Mouse (Mus musculus): ENCODE results near the gene Kiss1r. TPM values are rescaled to one million over a fixed set of nuclear protein-coding genes. Genes with fewer than 3 reads are reported as not detected.

The Kiss1r gene
- polyA plus RNA-seq, 1 experiment from 2014 or later, result 1.6 TPM

DNA sequence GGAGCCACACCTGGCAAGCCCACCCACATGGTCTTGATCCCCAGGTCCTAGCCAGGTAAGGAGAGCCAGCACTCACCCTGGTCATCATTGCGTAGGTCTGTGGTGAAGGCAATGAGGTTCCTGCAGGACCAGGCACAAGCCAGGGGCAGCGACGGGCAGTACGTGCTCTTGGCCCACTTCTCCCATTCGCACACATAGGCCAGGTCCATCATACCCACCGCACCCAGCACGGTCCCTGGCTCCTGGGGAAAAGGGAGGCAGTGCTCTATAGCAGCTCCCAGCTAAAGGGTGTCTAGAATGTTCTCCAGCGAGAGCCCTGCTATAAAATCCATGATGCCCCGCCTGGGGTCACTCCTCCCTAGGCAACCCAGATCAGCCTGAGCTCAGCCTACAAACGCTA, 9.4 kb upstream of the Kiss1r start:
- TF ChIP-seq EP300 (IDR thresholded peaks at IDR 0.05), result no peak
- no peak for DNase-seq (ENCODE audit: low spot score)
- no peak overlapping the region for H3K9ac ChIP-seq (replicated peaks; ENCODE audit: low read depth)
- no peak overlapping the region for H3K27ac ChIP-seq (ENCODE audit: low read length)
- WGBS, result 91% methylated on average over 10 of the region's 10 CpGs
- H3K27me3 ChIP-seq (replicated peaks; ENCODE audit: insufficient read depth, low read length), result no peaks in the 10 kb centered on the region
- H3K36me3 ChIP-seq (ENCODE audit: insufficient read depth, low read length), result peaks cover 22% of the 10 kb centered on the region
- no peak overlapping the region for H3K4me2 ChIP-seq (replicated peaks; ENCODE audit: low read depth, low read length)
- no peak for ATAC-seq
- H3K4me3 ChIP-seq (ENCODE audit: low read depth, low read length), result no peak overlapping the region
- no peaks in the 10 kb centered on the region for H3K9me3 ChIP-seq (ENCODE audit: low read length)
- 0 out of 2 replicates have a peak, but pooled peaks cover 3% of the 10 kb centered on the region for H3K4me1 ChIP-seq (ENCODE audit: insufficient read depth, low read depth, low read length)

DNA sequence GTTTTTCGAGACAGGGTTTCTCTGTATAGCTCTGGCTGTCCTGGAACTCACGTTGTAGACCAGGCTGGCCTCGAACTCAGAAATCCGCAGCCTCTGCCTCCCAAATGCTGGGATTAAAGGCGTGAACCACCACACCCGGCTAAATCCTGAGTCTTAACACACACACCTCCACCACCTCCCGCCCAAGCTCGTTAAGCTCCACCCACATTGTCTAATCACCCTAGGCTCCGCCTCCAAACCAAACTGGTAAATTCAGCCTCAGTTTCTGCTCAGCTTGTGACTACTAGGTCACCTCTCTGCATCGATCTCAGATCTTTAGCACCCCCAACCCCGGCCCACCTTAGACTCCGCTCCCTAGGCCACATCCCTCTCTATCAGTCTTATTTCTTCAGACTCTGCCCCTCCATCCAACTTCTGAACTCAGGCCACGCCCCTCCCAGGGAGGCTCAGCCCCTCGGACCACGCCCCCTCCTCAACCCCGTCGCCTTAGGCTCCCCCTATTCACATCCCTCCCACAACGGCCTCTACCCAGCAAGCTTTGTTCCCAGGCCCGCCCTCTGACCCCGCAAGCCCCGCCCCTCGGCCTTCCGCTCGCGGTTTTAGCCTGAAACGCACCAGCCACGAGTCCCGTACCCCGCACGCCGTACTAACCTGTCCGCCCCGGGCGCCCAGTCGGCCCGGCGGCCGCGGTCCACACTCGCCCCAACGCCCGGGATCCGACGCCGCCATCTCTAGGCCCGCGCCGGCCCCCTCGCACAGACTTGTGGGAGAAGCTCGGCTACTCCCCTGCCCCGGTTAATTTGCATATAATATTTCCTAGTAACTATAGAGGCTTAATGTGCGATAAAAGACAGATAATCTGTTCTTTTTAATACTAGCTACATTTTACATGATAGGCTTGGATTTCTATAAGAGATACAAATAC, 8.3 kb upstream of the Kiss1r start, which contains the start of gene Med16:
Med16 (minus strand) TSS at position 757 of the 925 bp plus-strand sequence.
- 2% methylated on average over 51 of the region's 52 CpGs for WGBS
- peak; percentile 98 for ATAC-seq
- peak; percentile 100 for DNase-seq (ENCODE audit: low spot score)
- TF ChIP-seq EP300 (IDR thresholded peaks at IDR 0.05), result peak; percentile 65
- no peak for TF ChIP-seq CTCF (IDR thresholded peaks at IDR 0.05)
- Histone ChIP-seq H3K9ac (replicated peaks; ENCODE audit: low read depth) (peak within 1 kb of the TSS; percentile 97), H3K9me3 (ENCODE audit: low read length) (no peaks in the 10 kb centered on the region), H3K27me3 (replicated peaks; ENCODE audit: insufficient read depth, low read length) (no peaks in the 10 kb centered on the region), H3K4me2 (replicated peaks; ENCODE audit: low read depth, low read length) (peak within 1 kb of the TSS; percentile 46), H3K36me3 (ENCODE audit: insufficient read depth, low read length) (peaks cover 22% of the 10 kb centered on the region), H3K27ac (ENCODE audit: low read length) (peak within 1 kb of the TSS; percentile 97), H3K4me1 (ENCODE audit: insufficient read depth, low read depth, low read length) (0 out of 2 replicates have a peak, but pooled peaks cover 3% of the 10 kb centered on the region), H3K4me3 (ENCODE audit: low read depth, low read length) (peak within 1 kb of the TSS; percentile 74)

GRCm38 (mm10) chr10:79909092-79909922, 7.5 kb upstream of the Kiss1r start:
- 0 out of 2 replicates have a peak, but pooled peaks cover 3% of the 10 kb centered on the region for H3K4me1 ChIP-seq (ENCODE audit: insufficient read depth, low read depth, low read length)

GRCm38 (mm10) chr10:79910556-79910955, 6.2 kb upstream of the Kiss1r start, which contains the start of gene Gm26602:
Gene Gm26602, plus strand, starts transcription at chr10:79910856.
- Histone ChIP-seq H3K4me1 (ENCODE audit: insufficient read depth, low read depth, low read length) (peaks cover 4% of the 10 kb centered on the region; the same call in 1 of the 2 replicates), H3K9me3 (ENCODE audit: low read length) (no peaks in the 10 kb centered on the region), H3K9ac (replicated peaks; ENCODE audit: low read depth) (no peak within 1 kb of the TSS), H3K27me3 (replicated peaks; ENCODE audit: insufficient read depth, low read length) (no peaks in the 10 kb centered on the region), H3K27ac (ENCODE audit: low read length) (peak within 1 kb of the TSS; percentile 4; the same call in 1 of the 2 replicates), H3K36me3 (ENCODE audit: insufficient read depth, low read length) (peaks cover 15% of the 10 kb centered on the region; the same call in 1 of the 2 replicates), H3K4me3 (ENCODE audit: low read depth, low read length) (no peak within 1 kb of the TSS), H3K4me2 (replicated peaks; ENCODE audit: low read depth, low read length) (no peak within 1 kb of the TSS)
- ATAC-seq (no peak), DNase-seq (ENCODE audit: low spot score) (no peak)
- TF ChIP-seq CTCF (IDR thresholded peaks at IDR 0.05), result no peak
- no peak for TF ChIP-seq EP300 (IDR thresholded peaks at IDR 0.05)
- 91% methylated on average over 4 of the region's 4 CpGs for WGBS

More at GRCm38 (mm10) chr10:79909092-79909922, 7.5 kb upstream of the Kiss1r start:
- H3K36me3 ChIP-seq (ENCODE audit: insufficient read depth, low read length), result peaks cover 22% of the 10 kb centered on the region
- ATAC-seq (peak; percentile 43), DNase-seq (ENCODE audit: low spot score) (peak; percentile 49)
- no peaks in the 10 kb centered on the region for H3K27me3 ChIP-seq (replicated peaks; ENCODE audit: insufficient read depth, low read length)
- TF ChIP-seq CTCF (IDR thresholded peaks at IDR 0.05) (no peak), EP300 (IDR thresholded peaks at IDR 0.05) (no peak)
- no peaks in the 10 kb centered on the region for H3K9me3 ChIP-seq (ENCODE audit: low read length)
- H3K4me3 ChIP-seq (ENCODE audit: low read depth, low read length), result peak overlapping the region; percentile 74; the same call in 1 of the 2 replicates
- peak overlapping the region; percentile 1 for H3K4me2 ChIP-seq (replicated peaks; ENCODE audit: low read depth, low read length)
- peak overlapping the region; percentile 97 for H3K9ac ChIP-seq (replicated peaks; ENCODE audit: low read depth)
- H3K27ac ChIP-seq (ENCODE audit: low read length), result peak overlapping the region; percentile 4
- WGBS, result 21% methylated on average over 14 of the region's 14 CpGs

GRCm38 (mm10) chr10:79912412-79912811, 4.4 kb upstream of the Kiss1r start:
- DNase-seq (ENCODE audit: low spot score), result no peak
- Histone ChIP-seq H3K4me3 (ENCODE audit: low read depth, low read length) (no peak overlapping the region), H3K27ac (ENCODE audit: low read length) (no peak overlapping the region), H3K4me1 (ENCODE audit: insufficient read depth, low read depth, low read length) (peaks cover 11% of the 10 kb centered on the region; the same call in 1 of the 2 replicates), H3K9me3 (ENCODE audit: low read length) (no peaks in the 10 kb centered on the region), H3K4me2 (replicated peaks; ENCODE audit: low read depth, low read length) (no peak overlapping the region), H3K27me3 (replicated peaks; ENCODE audit: insufficient read depth, low read length) (no peaks in the 10 kb centered on the region), H3K36me3 (ENCODE audit: insufficient read depth, low read length) (0 out of 2 replicates have a peak, but pooled peaks cover 10% of the 10 kb centered on the region), H3K9ac (replicated peaks; ENCODE audit: low read depth) (no peak overlapping the region)
- ATAC-seq, result no peak
- TF ChIP-seq CTCF (IDR thresholded peaks at IDR 0.05) (no peak), EP300 (IDR thresholded peaks at IDR 0.05) (no peak)
- WGBS, result 67% methylated on average over 17 of the region's 20 CpGs
